Mouse (Mus musculus): Measurements from ENCODE around the gene Ppp1r27. TPM values are rescaled to one million over a fixed set of nuclear protein-coding genes. Genes with fewer than 3 reads are reported as not detected.

Ppp1r27 gene
- polyA plus RNA-seq, 1 experiment from 2014 or later: not detected

- peak overlapping the region; percentile 76 for H3K27ac ChIP-seq (replicated peaks)
These were observed 12.0 kb downstream of the Ppp1r27 start for GRCm38 (mm10) chr11:120538955-120539284.

GRCm38 (mm10) chr11:120538485-120538884 lies 12.4 kb downstream of the Ppp1r27 start:
- Histone ChIP-seq H3K27me3 (peaks cover 33% of the 10 kb centered on the region), H3K9me3 (no peaks in the 10 kb centered on the region), H3K4me1 (peaks cover 16% of the 10 kb centered on the region), H3K9ac (replicated peaks) (no peak overlapping the region), H3K36me3 (peaks cover 19% of the 10 kb centered on the region), H3K27ac (replicated peaks) (peak overlapping the region; percentile 76; the same call in 1 of the 2 replicates), H3K4me3 (no peak overlapping the region), H3K4me2 (replicated peaks) (no peak overlapping the region)
- ATAC-seq (ENCODE audit: low FRiP score, low read depth): no peak
- 83% methylated on average over 3 of the region's 3 CpGs for WGBS

More at GRCm38 (mm10) chr11:120538955-120539284, 12.0 kb downstream of the Ppp1r27 start:
- no peak for ATAC-seq (ENCODE audit: low FRiP score, low read depth)
- Histone ChIP-seq H3K4me3 (no peak overlapping the region), H3K36me3 (peaks cover 23% of the 10 kb centered on the region), H3K4me2 (replicated peaks) (peak overlapping the region; percentile 26; the same call in 1 of the 2 replicates), H3K27me3 (peaks cover 29% of the 10 kb centered on the region), H3K9me3 (no peaks in the 10 kb centered on the region), H3K9ac (replicated peaks) (no peak overlapping the region), H3K4me1 (peaks cover 16% of the 10 kb centered on the region)
- 48% methylated on average over 8 of the region's 8 CpGs for WGBS

- no peaks in the 10 kb centered on the region for H3K36me3 ChIP-seq
- no peak overlapping the region for H3K4me2 ChIP-seq (replicated peaks)
- H3K4me3 ChIP-seq: no peak overlapping the region
- H3K27ac ChIP-seq (replicated peaks): no peak overlapping the region
- WGBS: 81% methylated on average over 3 of the region's 3 CpGs
- H3K4me1 ChIP-seq: peaks cover 18% of the 10 kb centered on the region
- no peaks in the 10 kb centered on the region for H3K9me3 ChIP-seq
- ATAC-seq (ENCODE audit: low FRiP score, low read depth): no peak
- H3K9ac ChIP-seq (replicated peaks): no peak overlapping the region
- H3K27me3 ChIP-seq: peaks cover 59% of the 10 kb centered on the region
These were observed 15.1 kb downstream of the Ppp1r27 start for GRCm38 (mm10) chr11:120535804-120536203.

- Histone ChIP-seq H3K27ac (replicated peaks) (no peak overlapping the region), H3K4me3 (no peak overlapping the region), H3K9ac (replicated peaks) (no peak overlapping the region), H3K9me3 (no peaks in the 10 kb centered on the region), H3K4me2 (replicated peaks) (no peak overlapping the region), H3K36me3 (no peaks in the 10 kb centered on the region), H3K4me1 (peaks cover 24% of the 10 kb centered on the region), H3K27me3 (peaks cover 66% of the 10 kb centered on the region)
- 84% methylated on average over 3 of the region's 3 CpGs for WGBS
- no peak for ATAC-seq (ENCODE audit: low FRiP score, low read depth)
These were observed 15.8 kb downstream of the Ppp1r27 start for GRCm38 (mm10) chr11:120535145-120535544.

GRCm38 (mm10) chr11:120534093-120534492 lies 16.8 kb downstream of the Ppp1r27 start:
- H3K4me1 ChIP-seq: peaks cover 14% of the 10 kb centered on the region
- H3K27me3 ChIP-seq: peaks cover 77% of the 10 kb centered on the region
- H3K4me3 ChIP-seq: no peak overlapping the region
- no peak for ATAC-seq (ENCODE audit: low FRiP score, low read depth)
- no peak overlapping the region for H3K4me2 ChIP-seq (replicated peaks)
- no peaks in the 10 kb centered on the region for H3K9me3 ChIP-seq
- no peak overlapping the region for H3K27ac ChIP-seq (replicated peaks)
- no peaks in the 10 kb centered on the region for H3K36me3 ChIP-seq
- H3K9ac ChIP-seq (replicated peaks): no peak overlapping the region
- WGBS: 87% methylated on average over 8 of the region's 8 CpGs

GRCm38 (mm10) chr11:120531646-120532045 lies 19.3 kb downstream of the Ppp1r27 start:
- Histone ChIP-seq H3K4me2 (replicated peaks) (no peak overlapping the region), H3K9ac (replicated peaks) (no peak overlapping the region), H3K4me3 (no peak overlapping the region), H3K36me3 (no peaks in the 10 kb centered on the region), H3K9me3 (no peaks in the 10 kb centered on the region), H3K27ac (replicated peaks) (no peak overlapping the region), H3K4me1 (peaks cover 8% of the 10 kb centered on the region), H3K27me3 (peaks cover 85% of the 10 kb centered on the region)
- no peak for ATAC-seq (ENCODE audit: low FRiP score, low read depth)
- 28% methylated on average over 9 of the region's 9 CpGs for whole genome bisulfite sequencing

- Histone ChIP-seq H3K27ac (replicated peaks) (no peak within 1 kb of the TSS), H3K9me3 (no peaks in the 10 kb centered on the region), H3K27me3 (peaks cover 77% of the 10 kb centered on the region), H3K4me3 (peak within 1 kb of the TSS; percentile 37), H3K9ac (replicated peaks) (peak within 1 kb of the TSS; percentile 50), H3K4me2 (replicated peaks) (peak within 1 kb of the TSS; percentile 54), H3K4me1 (peaks cover 8% of the 10 kb centered on the region), H3K36me3 (no peaks in the 10 kb centered on the region)
- 8% methylated on average over 50 of the region's 62 CpGs for WGBS
- ATAC-seq (ENCODE audit: low FRiP score, low read depth): no peak
These were observed 20.6 kb downstream of the Ppp1r27 start, which contains the start of gene Gcgr for GRCm38 (mm10) chr11:120530085-120530964. TSS of gene Gcgr (plus strand) at chr11:120530699.

GRCm38 (mm10) chr11:120528903-120529302 lies 22.0 kb downstream of the Ppp1r27 start:
- H3K4me1 ChIP-seq: peaks cover 8% of the 10 kb centered on the region
- no peak for ATAC-seq (ENCODE audit: low FRiP score, low read depth)
- no peaks in the 10 kb centered on the region for H3K36me3 ChIP-seq
- H3K9me3 ChIP-seq: no peaks in the 10 kb centered on the region; the same call in 1 of the 2 replicates
- peaks cover 64% of the 10 kb centered on the region for H3K27me3 ChIP-seq
- no peak overlapping the region for H3K9ac ChIP-seq (replicated peaks)
- no peak overlapping the region for H3K27ac ChIP-seq (replicated peaks)
- H3K4me2 ChIP-seq (replicated peaks): no peak overlapping the region
- WGBS: 40% methylated on average over 4 of the region's 4 CpGs
- no peak overlapping the region for H3K4me3 ChIP-seq

GRCm38 (mm10) chr11:120527690-120528354 lies 23.1 kb downstream of the Ppp1r27 start:
- Histone ChIP-seq H3K9ac (replicated peaks) (no peak overlapping the region), H3K4me2 (replicated peaks) (no peak overlapping the region), H3K27ac (replicated peaks) (no peak overlapping the region), H3K9me3 (no peaks in the 10 kb centered on the region; the same call in 1 of the 2 replicates), H3K27me3 (peaks cover 54% of the 10 kb centered on the region), H3K36me3 (no peaks in the 10 kb centered on the region), H3K4me3 (no peak overlapping the region), H3K4me1 (peaks cover 8% of the 10 kb centered on the region)
- 86% methylated on average over 9 of the region's 9 CpGs for WGBS
- no peak for ATAC-seq (ENCODE audit: low FRiP score, low read depth)

- peaks cover 8% of the 10 kb centered on the region for H3K4me1 ChIP-seq
- no peaks in the 10 kb centered on the region for H3K36me3 ChIP-seq
- WGBS: 76% methylated on average over 2 of the region's 2 CpGs
- no peak for ATAC-seq (ENCODE audit: low FRiP score, low read depth)
- H3K9me3 ChIP-seq: no peaks in the 10 kb centered on the region; the same call in 1 of the 2 replicates
- no peak overlapping the region for H3K27ac ChIP-seq (replicated peaks)
- H3K27me3 ChIP-seq: peaks cover 35% of the 10 kb centered on the region
- H3K4me3 ChIP-seq: no peak overlapping the region
- H3K9ac ChIP-seq (replicated peaks): no peak overlapping the region
- no peak overlapping the region for H3K4me2 ChIP-seq (replicated peaks)
These were observed 25.0 kb downstream of the Ppp1r27 start for GRCm38 (mm10) chr11:120525959-120526358.

GRCm38 (mm10) chr11:120522581-120522980 lies 28.4 kb downstream of the Ppp1r27 start:
- Histone ChIP-seq H3K27ac (replicated peaks) (no peak overlapping the region), H3K4me2 (replicated peaks) (no peak overlapping the region), H3K4me3 (no peak overlapping the region), H3K36me3 (no peaks in the 10 kb centered on the region), H3K9ac (replicated peaks) (no peak overlapping the region), H3K27me3 (0 out of 2 replicates have a peak, but pooled peaks cover 7% of the 10 kb centered on the region), H3K9me3 (no peaks in the 10 kb centered on the region; the same call in 1 of the 2 replicates), H3K4me1 (no peaks in the 10 kb centered on the region)
- ATAC-seq (ENCODE audit: low FRiP score, low read depth): no peak
- 86% methylated on average over 8 of the region's 8 CpGs for WGBS

GRCm38 (mm10) chr11:120520967-120521540 lies 29.9 kb downstream of the Ppp1r27 start:
- no peaks in the 10 kb centered on the region for H3K4me1 ChIP-seq
- ATAC-seq (ENCODE audit: low FRiP score, low read depth): no peak
- H3K9me3 ChIP-seq: no peaks in the 10 kb centered on the region; the same call in 1 of the 2 replicates
- H3K4me3 ChIP-seq: no peak overlapping the region
- H3K9ac ChIP-seq (replicated peaks): no peak overlapping the region
- H3K27me3 ChIP-seq: peaks cover 12% of the 10 kb centered on the region; the same call in 1 of the 2 replicates
- H3K27ac ChIP-seq (replicated peaks): no peak overlapping the region
- no peaks in the 10 kb centered on the region for H3K36me3 ChIP-seq
- WGBS: 85% methylated on average over 5 of the region's 5 CpGs
- no peak overlapping the region for H3K4me2 ChIP-seq (replicated peaks)
